Mouse (Mus musculus) right cerebral cortex, adult 2 months (tissue): ENCODE results near the gene Tspan32.

Experiments used
- DNase-seq, 2 experiments: peaks; one replicate each; pipeline ENCODE4 v3.0.0; 2021 to 2022; ENCODE audit warnings: low spot score in 2 of 2

Tspan32 gene

DNA sequence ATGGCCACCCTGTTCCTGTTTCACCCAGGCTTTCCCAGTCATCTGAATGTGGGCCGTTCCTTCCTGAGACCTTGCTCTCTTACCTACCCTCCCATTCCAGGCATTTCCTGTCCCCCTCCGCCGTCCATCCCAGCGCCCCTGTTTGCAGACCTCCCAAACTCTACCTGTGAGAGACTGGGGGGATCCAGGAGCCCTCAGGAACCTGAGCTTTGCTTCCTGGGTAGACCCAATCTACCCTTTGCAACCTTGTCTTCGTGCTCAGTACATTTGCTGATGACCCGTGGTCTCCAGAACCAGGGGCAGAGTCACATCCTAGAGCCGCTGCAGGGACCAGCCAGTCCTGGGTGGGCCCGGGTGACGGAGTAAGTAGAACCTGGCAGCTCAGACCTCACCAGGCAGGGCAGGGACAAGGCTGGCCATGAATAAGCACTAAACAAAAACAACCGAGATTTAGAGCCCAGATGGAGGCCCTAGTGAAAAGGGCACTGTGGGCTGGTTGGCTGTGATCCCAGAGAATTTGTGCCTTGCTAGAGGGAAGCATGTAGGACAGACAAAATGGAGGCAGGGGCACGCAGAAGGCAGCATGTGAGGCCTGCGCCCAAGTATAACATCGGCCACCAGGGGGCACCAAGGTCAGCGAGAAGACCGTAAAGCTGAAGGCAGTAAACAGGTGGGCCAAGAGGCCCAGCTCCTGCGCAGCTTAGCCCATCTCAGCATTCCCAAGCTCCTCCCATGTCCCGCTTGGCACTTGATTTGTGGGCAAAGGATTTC, 2.9 kb downstream of the Tspan32 start:
- peak; percentile 92 to 93 for DNase-seq

DNA sequence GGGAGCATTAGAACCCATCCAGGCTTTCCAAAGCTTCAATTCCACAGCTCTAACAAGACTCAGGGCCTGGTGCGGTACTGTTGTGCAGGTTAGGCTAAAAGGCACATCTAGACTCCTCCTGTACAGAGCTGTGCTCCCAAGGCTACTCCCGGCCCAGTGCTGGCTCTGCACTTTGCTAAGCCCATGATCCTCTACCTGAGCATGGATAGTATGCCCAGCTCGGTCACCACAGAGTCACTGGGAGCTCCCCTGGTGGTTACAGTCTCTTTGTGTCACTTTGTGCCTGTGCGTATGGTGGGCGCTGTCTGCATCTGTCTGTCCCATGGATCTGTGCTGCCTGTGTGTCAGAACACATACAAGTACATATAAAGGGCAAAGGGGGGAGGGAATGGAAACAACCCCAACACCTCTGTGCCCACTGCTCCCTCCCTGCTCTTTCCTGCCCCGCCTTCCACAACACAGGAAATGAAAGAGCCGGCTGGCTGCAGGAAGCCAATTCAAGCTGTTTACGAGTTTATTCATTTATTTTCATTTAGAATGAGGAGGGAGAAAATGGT, 3.6 kb downstream of the Tspan32 start:
- no peak for DNase-seq

DNA sequence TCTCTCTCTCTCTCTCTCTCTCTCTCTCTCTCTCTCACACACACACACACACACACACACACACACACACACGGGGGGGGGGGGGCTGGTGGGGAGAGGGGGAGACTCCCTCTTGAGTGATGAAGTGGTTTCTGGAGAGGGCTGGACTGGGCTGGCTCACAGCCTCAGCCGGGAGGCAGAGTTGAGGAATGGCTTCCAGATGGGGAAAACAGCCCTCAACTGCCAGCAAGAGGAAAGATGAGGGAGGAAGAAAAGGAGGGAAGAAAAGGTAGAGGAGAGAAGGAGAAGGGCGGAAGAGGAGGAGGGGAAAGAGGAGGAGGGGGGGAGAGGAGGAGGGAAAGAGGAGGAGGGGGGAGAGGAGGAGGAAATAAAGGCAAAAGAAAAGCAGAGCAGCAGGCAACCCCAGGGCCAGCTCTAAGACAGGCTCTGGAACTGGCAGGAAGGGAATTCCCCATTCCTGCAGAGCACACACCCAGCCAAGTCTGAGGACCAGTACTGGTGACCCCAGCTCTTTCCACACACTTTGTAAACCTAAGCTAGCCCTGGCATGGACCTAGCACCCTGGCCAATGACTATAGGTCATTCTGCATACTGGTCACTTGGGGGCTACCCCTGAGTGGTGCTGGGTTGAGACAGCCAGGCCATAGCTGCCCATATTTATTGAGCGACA, 4.3 kb downstream of the Tspan32 start:
- no peak for DNase-seq

DNA sequence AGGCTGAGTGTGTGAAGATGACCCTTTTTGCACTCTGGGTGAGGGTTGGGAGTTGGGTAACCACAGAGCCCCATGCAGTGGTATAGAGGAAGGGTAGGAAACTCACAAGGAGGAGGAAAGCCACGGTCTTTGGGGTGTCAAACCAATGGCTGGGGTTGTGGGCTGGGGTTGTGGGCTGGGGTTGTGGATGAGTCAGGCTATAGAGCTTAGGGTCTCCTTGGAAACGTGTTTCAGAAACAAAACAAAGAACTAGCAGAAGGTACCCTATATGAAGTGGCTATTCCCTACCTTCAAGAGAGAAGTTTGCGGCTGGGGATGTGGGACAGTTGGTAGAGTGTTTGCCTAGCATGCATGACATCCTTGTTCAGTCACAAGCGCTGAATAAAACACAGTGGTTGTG, 5.2 kb downstream of the Tspan32 start:
- DNase-seq, result no peak

DNA sequence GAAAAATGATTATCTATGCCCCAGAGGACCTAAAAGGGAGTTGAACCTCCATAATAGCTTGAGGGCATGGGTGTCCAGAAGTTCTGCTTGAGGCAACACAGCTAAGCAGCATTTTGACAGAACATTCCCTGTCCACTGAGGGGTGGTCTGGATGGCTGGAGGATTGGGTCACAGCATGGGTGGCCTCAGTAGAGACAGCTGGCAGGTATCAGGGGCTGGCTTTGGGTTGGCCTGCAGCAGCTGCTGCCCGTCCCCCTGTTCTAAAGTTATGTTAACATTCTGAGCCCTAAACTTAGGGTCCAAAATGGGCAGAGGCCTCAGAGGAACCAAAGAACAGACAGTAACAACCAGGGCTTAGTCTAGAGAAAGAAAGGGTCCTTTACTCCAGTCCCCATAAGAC, 6.4 kb downstream of the Tspan32 start:
- no peak for DNase-seq

DNA sequence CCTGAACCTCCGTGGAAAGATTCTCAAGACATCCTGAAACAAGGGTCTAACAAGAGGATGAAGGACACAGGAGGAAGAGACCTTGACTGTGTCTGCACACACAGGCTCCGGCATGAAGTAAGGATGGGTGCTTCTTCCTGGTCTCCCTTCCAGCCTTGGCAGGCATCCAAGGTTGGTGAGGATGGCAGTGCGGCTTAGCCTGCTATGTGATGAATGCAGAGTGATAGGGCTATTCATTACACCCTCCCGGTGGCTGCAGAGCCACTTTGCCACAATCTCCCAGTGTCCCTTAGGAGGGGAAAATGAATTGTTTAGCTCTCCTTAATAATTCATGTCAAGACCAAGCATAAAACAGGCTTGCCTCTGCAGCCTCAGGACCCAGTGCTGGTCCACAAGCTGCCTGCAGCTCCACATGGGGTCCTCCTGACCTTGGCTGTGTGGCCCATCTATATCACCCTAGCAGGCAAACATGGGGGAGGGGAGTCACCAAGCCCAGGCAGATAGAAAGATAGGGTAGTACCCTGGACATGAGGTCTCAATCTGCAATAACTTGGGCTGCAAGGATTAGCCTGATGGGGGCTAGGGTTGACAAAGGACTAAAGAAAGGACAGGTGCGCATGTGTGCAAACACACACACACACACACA, 7.5 kb downstream of the Tspan32 start:
- no peak for DNase-seq

DNA sequence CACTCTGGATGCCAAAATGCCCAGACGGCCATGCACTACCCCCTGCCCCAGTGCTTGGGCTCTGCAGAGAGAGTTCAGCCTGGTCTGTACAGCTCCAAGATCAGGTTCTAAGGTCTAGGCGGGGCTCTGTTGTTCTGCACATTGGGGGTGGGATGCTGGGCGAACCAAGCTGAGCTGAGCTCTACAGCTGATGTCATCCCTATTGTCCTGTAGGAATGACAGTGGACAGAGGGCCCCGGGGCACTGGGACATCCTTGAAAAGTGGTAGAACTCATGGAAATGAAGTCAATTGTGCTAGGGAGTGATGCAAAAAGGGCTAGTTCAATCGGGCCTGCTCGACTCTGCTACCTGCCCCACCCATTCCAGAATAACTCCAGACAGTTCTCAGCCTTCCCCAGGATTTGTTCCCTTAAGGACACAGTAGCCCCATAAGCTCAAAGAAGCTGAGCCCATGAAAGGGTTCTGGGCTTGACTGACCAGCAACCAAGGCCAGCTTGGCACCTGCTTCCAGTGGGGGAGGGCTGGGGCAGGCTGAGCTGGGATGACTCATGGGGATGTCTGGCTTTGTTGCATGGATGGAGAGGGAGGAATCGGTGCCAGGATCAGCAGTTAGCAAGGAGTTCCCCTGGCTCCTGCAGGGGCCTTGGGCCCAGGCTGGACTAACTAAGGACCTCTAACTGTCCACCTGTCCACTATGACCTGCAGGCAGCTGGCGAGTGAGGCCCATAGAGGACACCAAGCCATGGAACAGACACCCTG, 8.8 kb downstream of the Tspan32 start:
- DNase-seq, result peak; percentile 39 to 57

DNA sequence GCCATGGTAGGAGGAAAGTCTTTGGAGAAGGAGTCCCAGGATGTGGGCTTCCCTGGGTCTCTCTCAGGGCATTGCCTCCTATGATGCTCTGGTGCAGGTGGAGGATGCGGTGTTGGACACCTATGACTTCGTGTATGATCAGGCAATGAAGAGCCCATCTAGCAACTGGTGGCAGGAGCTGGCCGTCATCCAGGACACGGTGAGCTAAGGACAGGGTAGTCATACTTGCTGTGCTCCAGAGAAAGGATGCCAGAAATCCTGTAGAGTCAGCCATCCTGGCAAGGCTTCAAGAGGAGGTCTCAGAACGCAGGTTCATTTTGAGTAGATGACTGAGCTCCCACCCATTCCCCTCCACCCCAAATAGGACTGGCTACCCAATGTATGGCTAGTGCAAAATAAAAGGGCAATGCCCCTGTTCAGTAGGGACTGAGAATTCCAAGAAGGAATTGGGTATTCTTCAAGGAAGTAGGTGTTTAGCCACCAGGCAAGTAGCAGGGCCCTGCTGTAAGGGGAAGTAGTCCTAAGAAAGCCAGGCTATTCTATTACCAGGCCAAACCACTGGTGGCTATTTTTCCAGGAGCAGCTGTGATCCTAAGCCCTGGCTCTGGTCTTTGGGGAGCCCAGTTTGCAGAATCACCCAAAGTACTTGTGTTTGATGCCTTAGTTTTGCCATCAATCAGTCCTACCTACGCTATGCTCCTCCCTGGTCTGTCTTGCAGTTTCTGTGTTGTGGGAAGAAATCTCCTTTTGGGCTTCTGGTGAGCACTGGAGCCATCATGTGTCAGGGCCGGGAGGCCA, 10.2 kb downstream of the Tspan32 start:
- DNase-seq, result no peak

DNA sequence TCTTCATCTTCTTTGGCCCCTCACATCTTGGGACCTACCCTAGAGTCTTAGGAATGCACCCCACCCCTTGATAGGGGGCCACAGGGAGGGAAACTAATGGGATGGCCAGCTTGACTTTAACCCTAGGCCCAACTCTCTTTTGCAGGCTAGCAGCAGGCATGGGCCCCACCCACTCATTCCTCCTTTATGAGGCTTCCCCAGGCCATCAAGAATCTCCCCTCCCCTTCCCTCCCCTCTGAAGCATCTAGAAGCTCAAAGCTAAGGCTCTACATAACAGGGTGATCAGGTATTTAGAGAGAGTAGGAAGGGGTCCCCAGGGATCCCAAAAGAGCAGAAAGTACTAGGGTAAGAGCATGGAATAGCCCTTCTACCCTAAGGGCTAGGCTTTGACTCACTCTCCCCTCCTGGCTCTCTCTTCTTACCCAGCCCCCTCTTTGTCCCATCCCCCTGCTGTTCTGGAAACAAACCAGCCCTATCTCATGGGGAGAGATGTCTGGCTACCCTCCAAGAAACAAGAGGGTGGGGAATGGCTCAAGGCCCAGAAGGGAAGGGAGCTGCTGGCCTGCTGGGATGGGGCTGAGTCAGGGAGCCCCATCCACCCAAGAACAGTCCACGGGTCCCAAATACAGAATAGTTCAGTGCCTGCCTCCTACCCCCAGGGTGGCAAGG, 11.0 kb downstream of the Tspan32 start:
- peak; percentile 34 to 51 for DNase-seq

DNA sequence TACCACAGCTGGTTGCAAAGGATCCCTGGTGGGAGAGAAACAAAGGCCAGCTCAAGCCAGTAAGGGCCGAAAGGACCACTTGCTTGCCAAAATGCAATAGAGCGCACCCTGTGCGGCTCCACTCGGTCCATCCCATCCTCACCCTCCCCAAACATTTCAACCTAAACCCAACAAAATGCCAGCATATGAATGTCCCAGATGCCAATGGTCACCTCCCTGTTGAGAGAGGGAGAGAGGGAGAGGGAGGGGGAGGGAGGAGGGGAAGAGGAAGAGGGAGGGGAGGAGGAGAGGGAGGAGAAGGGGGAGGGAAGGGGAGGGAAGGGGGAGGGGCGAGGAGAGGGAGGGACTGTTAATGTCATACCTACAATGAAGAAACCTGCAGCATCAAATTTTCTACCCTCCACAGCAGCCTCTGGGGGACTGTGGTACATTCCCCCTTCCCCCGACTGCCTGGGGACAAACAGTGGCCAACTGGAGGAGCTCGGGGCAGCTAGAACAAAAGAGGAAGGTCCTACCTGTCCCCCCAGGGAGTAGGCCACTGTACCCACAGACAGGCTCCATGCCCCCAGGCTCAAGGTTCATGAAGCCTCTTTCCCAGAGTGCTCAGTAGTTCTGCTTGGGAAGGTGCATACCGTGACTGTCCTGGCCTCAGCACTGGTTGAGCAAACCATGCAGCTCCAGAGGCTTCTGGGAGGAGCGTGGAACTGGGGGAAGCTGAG, 11.7 kb downstream of the Tspan32 start:
- no peak for DNase-seq

DNA sequence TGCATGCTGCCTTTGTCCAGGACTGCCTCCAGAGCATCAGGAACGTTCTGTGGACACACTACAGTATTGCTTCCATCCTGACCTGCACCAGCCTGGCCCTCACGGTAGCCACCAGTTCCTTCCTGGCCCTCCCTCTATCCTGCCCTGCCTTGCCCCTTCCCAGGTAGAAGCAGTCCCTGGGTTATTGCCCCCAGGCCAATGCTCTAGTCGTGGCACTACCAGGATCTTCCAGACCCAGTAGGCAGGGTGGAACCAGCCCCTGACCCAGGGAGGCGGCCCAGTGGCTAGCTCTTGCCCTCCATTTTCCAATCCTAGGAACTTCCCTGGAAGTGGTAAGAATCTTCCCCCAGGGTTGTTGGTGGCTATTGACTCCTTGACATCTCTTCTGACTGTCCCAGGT, 12.3 kb downstream of the Tspan32 start:
- no peak for DNase-seq

DNA sequence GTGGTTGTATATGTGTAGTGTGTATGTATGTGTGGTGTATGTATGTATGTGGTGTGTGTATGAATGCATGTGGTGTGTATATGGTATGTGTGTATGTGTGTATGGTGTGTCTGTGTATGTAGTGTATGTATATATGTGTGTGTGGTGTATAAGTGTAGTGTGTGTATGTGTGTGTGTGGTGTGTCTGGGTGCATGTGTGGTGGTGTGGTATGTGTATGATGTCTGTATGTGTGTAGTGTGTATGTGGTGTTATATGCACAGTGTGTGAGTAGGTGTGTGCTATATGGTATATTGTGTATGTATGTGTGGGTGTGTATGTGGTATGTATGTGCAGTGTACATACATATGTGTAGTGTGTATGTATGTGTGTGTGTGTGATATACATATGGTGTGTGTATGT, 15.2 kb downstream of the Tspan32 start:
- DNase-seq, result no peak

DNA sequence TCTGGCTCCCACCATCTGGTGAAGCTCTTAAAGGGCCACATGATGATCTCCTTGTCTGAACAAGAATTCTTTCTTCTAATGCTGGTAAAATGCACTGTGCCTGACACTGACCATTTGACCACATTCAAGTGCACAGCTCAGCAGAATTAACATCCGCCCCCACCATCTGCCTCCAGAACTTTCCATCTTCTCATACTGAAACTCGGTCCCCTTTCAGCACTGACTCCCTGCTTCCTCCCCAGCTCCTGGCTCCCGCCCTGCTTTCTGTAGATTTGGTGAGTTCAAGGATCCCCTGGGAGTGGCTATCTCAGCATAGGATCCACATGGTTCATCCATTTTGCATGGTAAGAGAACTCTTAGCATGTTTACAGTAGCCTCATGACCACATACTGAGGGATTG, 15.9 kb downstream of the Tspan32 start:
- DNase-seq, result no peak

DNA sequence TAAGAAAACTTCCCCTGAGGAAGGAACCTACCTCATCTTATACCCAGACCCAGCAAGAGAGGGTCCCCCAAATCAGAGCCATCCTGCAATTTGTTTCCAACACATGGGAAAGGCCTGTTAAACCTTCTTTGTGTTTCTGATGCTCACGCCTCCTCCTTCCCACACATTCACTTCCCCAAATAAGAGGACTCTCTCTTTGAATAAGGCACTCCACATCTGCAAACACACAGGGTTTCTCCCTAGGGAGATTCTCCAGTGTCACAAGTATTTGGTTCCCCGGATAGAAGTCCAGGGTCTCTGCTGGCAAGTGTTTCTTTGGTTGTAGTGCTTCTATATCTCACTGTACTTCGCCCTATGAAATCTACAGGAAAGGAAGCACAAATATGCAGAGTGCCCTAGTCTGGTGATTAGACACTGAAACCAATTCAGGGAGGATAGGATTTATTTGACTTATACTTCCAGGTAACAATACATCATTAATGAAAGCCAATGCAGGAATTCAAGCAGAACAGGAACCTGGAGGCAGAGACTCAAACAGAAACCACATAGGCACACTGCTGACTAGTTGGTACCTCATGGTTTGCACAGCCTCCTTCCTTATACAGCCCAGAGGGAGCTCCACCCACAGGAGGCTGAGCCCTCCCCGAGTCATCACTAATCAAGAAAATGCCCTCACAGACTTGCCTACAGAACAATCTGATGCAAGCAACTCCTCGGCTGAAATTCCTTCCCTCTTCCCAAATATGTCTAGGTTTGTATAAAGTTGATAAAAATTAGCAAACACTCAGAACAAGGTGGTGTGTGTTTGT, 16.7 kb downstream of the Tspan32 start:
- DNase-seq, result no peak

DNA sequence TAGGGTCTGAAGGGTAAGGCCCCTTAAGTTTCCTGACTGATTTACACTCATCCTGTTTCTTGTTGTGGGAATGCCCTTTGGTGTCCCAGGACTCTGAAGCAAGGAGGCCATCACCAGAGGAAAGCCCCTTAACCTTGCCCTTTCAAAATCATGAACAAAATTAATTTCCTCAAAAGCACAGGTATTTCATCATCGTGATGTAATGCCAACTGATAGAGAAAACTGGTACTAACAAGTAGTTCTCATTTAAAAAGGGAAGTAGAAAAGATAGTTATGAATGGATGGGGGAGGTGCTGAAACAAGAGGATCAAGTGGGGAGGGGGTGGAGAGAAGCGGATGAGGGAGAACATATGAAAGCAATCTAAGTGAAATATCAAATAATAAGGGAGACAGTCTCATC, 18.7 kb downstream of the Tspan32 start:
- no peak for DNase-seq

DNA sequence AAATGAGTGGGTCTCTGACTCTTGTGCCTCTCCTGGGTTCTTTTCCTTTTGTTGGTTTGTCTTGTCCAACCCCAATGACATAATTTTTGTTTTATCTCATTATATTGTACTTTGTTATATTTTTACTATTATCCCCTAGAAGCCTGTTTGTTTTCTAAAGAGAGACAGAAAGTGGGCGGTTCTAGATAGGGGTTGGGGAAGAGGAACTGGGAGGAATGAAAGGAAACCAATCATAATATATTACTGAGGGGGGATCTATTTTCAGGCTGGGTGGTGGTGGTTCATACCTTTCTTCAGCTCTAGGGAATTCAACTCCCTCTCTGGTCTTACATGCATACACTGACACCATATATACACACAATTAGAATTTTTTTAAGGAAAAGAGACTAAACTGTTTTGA, 19.4 kb downstream of the Tspan32 start:
- no peak for DNase-seq

DNA sequence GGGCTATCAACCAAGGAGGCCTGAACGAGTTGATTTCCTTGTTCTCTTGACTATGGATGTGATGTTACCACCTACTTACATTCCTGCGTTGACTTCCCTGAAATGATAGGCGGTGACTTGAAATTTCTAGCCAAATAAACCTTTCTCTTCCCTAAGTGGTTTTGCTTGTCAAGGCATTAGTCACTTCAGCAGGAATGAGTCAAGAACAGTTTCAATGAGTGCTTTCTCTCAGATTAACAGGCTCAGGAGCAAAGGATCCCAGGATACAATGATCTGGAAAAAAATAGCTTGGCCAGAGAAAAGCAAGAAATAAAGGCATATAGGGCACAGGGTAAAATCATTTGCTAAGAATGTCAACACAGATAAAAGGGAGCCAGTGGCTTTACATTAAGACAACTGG, 20.6 kb downstream of the Tspan32 start:
- no peak for DNase-seq

DNA sequence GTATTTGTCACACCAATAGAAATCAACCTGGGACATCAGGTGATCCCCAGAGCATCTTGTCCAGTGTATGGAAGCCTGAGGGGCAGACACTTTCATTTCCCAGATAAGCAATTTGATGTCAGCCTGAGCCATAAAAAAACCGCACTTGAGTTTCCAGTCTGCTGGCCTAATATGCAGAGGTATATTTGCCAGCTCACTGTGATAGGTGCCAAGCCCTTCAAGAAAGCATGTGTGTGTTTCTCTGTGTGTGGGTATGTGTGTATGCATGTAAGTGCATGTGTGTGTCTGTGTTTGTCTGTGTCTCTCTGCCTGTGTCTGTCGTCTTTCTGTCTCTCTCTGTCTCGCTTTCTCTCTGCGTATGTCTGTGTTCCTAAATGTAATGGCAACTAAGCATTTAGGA, 22.4 kb downstream of the Tspan32 start:
- DNase-seq, result no peak

DNA sequence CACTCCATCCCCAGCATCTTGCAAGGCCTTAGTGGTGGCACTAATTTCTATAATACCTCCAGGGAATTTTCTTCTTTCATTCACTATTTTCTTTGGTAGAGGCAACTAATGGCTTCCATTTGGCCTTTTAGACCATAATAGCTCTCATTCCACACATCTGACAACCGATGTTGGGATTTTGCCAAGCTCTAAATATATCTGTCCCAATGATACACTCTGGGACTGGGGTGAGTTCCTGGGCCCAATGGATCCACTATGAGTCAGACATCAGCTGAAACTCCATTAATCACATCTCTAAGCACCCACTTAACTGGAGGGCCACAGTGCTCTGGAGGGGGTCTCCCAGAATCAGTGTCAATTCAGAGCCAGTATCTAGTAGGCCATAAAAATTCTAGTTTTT, 27.0 kb downstream of the Tspan32 start:
- DNase-seq, result no peak
